Mouse (Mus musculus) CH12.LX (cell line): ENCODE measurements around the gene Akap7. TPM values are rescaled to one million over a fixed set of nuclear protein-coding genes. Genes with fewer than 3 reads are reported as not detected.

Source experiments
- DNase-seq: peaks from one replicate; pipeline ENCODE4 v3.0.0-alpha.2; 2013; ENCODE audit errors: extremely low read depth
- H3K27ac ChIP-seq: 2 replicates; pipeline ENCODE4 v1.5.1; 2012; ENCODE audit warnings: low read depth, mild to moderate bottlenecking, control low read depth, moderate library complexity; ENCODE audit not compliant: insufficient read depth
- H3K27me3 ChIP-seq: replicated peaks from 2 replicates; pipeline ENCODE3; 2012; ENCODE audit warnings: inconsistent platforms
- H3K36me3 ChIP-seq, 2 experiments: replicated peaks in 1 of 2; 2 replicates each; pipeline versions ENCODE3 to v1.6.1; 2012; ENCODE audit warnings: inconsistent platforms in 1 of 2, low read length in 1 of 2, mild to moderate bottlenecking in 1 of 2, mixed read lengths in 1 of 2, moderate library complexity in 1 of 2; ENCODE audit not compliant: control insufficient read depth in 1 of 2, insufficient read depth in 1 of 2
- H3K4me1 ChIP-seq, 2 experiments: 2 replicates each; pipeline ENCODE4 v1.6.1; 2012; ENCODE audit warnings: inconsistent platforms in 1 of 2, moderate library complexity in 1 of 2; ENCODE audit not compliant: insufficient read depth in 2 of 2, control insufficient read depth in 1 of 2
- H3K4me2 ChIP-seq: 2 replicates; pipeline ENCODE4 v1.6.1; 2012; ENCODE audit warnings: low read depth, mild to moderate bottlenecking, control low read depth; ENCODE audit not compliant: poor library complexity, insufficient read depth, severe bottlenecking
- H3K4me3 ChIP-seq, 3 experiments: fragments of 150-350 bp in 1 of 3; sonication (generic) in 1 of 3; replicated peaks in 1 of 3; 2 replicates each; pipeline versions ENCODE3 to v1.5.1; 2011 to 2012; ENCODE audit warnings: low read depth in 2 of 3, low read length in 2 of 3, mild to moderate bottlenecking in 2 of 3, moderate library complexity in 2 of 3, control low read depth in 1 of 3, improper control_type of control experiment in 1 of 3, inconsistent platforms in 1 of 3, mixed read lengths in 1 of 3; ENCODE audit not compliant: poor library complexity in 1 of 3
- H3K79me2 ChIP-seq: replicated peaks from 2 replicates; pipeline ENCODE4 v1.6.1; 2012; ENCODE audit warnings: mild to moderate bottlenecking, moderate library complexity; ENCODE audit not compliant: control insufficient read depth, poor library complexity, insufficient read depth, severe bottlenecking; ENCODE audit errors: extremely low read depth
- H3K9ac ChIP-seq: 2 replicates; pipeline ENCODE4 v1.6.1; 2012; ENCODE audit warnings: low read depth, mild to moderate bottlenecking, control low read depth, moderate library complexity; ENCODE audit not compliant: insufficient read depth
- H3K9me3 ChIP-seq: replicated peaks from 2 replicates; pipeline ENCODE3; 2012; ENCODE audit warnings: low read length, inconsistent platforms, mixed read lengths
- BHLHE40 ChIP-seq: IDR thresholded peaks from 2 replicates; pipeline ENCODE4 v1.6.1; 2011; ENCODE audit warnings: mild to moderate bottlenecking, low read depth, low read length, improper control_type of control experiment
- CHD1 ChIP-seq: IDR thresholded peaks from 2 replicates; pipeline ENCODE4 v1.6.1; 2012; ENCODE audit warnings: low read depth, low read length, improper control_type of control experiment, inconsistent platforms
- CTCF ChIP-seq, 2 experiments: IDR thresholded peaks in 1 of 2; conservative IDR thresholded peaks in 1 of 2; 2 replicates each; pipeline ENCODE4 v1.5.1; 2011 to 2012; ENCODE audit warnings: low read depth in 2 of 2, low read length in 2 of 2, improper control_type of control experiment in 1 of 2, inconsistent platforms in 1 of 2, mild to moderate bottlenecking in 1 of 2, moderate library complexity in 1 of 2
- E2F4 ChIP-seq: IDR thresholded peaks from 2 replicates; pipeline ENCODE4 v1.6.1; 2011; ENCODE audit warnings: low read depth, low read length, improper control_type of control experiment; ENCODE audit not compliant: insufficient replicate concordance
- ELF1 ChIP-seq: IDR thresholded peaks from 2 replicates; pipeline ENCODE4 v1.6.1; 2014; ENCODE audit warnings: low read depth, mild to moderate bottlenecking, inconsistent platforms, low read length, improper control_type of control experiment
- ETS1 ChIP-seq: conservative IDR thresholded peaks from 2 replicates; pipeline ENCODE4 v1.6.1; 2012; ENCODE audit warnings: low read depth, mild to moderate bottlenecking, inconsistent platforms, low read length, improper control_type of control experiment, moderate library complexity
- IRF4 ChIP-seq: IDR thresholded peaks from 2 replicates; pipeline ENCODE4 v1.6.1; 2014; ENCODE audit warnings: low read depth, mild to moderate bottlenecking, inconsistent platforms, low read length, improper control_type of control experiment
- JUN ChIP-seq: IDR thresholded peaks from 2 replicates; pipeline ENCODE4 v1.6.1; 2011; ENCODE audit warnings: low read depth, mild to moderate bottlenecking, low read length, improper control_type of control experiment, moderate library complexity; ENCODE audit not compliant: insufficient read depth
- KAT2A ChIP-seq: IDR thresholded peaks from 2 replicates; pipeline ENCODE4 v1.6.1; 2012; ENCODE audit warnings: low read length, improper control_type of control experiment, inconsistent platforms; ENCODE audit not compliant: insufficient replicate concordance
- MAX ChIP-seq: IDR thresholded peaks from 2 replicates; pipeline ENCODE4 v1.6.1; 2011; ENCODE audit warnings: low read length, improper control_type of control experiment
- MEF2A ChIP-seq: IDR thresholded peaks from 2 replicates; pipeline ENCODE4 v1.6.1; 2014; ENCODE audit warnings: low read depth, mild to moderate bottlenecking, inconsistent platforms, low read length, improper control_type of control experiment, borderline replicate concordance
- MXI1 ChIP-seq: IDR thresholded peaks from 2 replicates; pipeline ENCODE4 v1.6.1; 2011; ENCODE audit warnings: mild to moderate bottlenecking, low read depth, low read length, improper control_type of control experiment
- NELFE ChIP-seq: IDR thresholded peaks from 2 replicates; pipeline ENCODE4 v1.6.1; 2011; ENCODE audit warnings: low read depth, low read length, improper control_type of control experiment
- PAX5 ChIP-seq: IDR thresholded peaks from 2 replicates; pipeline ENCODE4 v1.6.1; 2012; ENCODE audit warnings: low read length, inconsistent platforms, mixed read lengths
- RAD21 ChIP-seq: IDR thresholded peaks from 2 replicates; pipeline ENCODE4 v1.6.1; 2011; ENCODE audit warnings: low read depth, mild to moderate bottlenecking, low read length, improper control_type of control experiment, moderate library complexity
- SMC3 ChIP-seq: IDR thresholded peaks from 2 replicates; pipeline ENCODE4 v1.6.1; 2011; ENCODE audit warnings: low read depth, low read length, improper control_type of control experiment
- TCF12 ChIP-seq: IDR thresholded peaks from 2 replicates; pipeline ENCODE4 v1.6.1; 2014; ENCODE audit warnings: low read depth, mild to moderate bottlenecking, inconsistent platforms, low read length, improper control_type of control experiment
- USF2 ChIP-seq: conservative IDR thresholded peaks from 2 replicates; pipeline ENCODE4 v1.6.1; 2011; ENCODE audit warnings: low read depth, low read length, improper control_type of control experiment
- ZC3H11A ChIP-seq: IDR thresholded peaks from 2 replicates; pipeline ENCODE4 v1.6.1; 2012; ENCODE audit warnings: low read depth, mild to moderate bottlenecking, inconsistent platforms, low read length, improper control_type of control experiment
- ZMIZ1 ChIP-seq: IDR thresholded peaks from 2 replicates; pipeline ENCODE4 v1.6.1; 2012; ENCODE audit warnings: low read depth, mild to moderate bottlenecking, inconsistent platforms, low read length, improper control_type of control experiment
- dilution Hi-C: fragments of 300-500 bp; cut with MboI; formaldehyde crosslinking; loops from 2 replicates; pipeline ENCODE4 v1.14.3; 2020; ENCODE audit warnings: low sequenced_read_pairs; ENCODE audit not compliant: extremely low pct_unique_long_range_greater_than_20kb, extremely low pct_ligation_motif_present
- in situ Hi-C: fragments of 300-500 bp; cut with MboI; formaldehyde crosslinking; loops from 3 replicates; pipeline ENCODE4 v1.14.3; 2019; ENCODE audit warnings: low sequenced_read_pairs, low pct_ligation_motif_present, low pct_unique_long_range_greater_than_20kb, mixed read lengths
- polyA plus RNA-seq: library from polyadenylated mRNA; unstranded; fragments of >175 nt; gene quantifications from 2 replicates; pipeline ENCODE4 v1.2.1, GENCODE M21; 2012; ENCODE audit warnings: low read depth; ENCODE audit not compliant: insufficient read length
- total RNA-seq, 2 experiments: library from RNA; depleted of rRNA; stranded (reverse); fragments of 300-350 nt in 1 of 2; fragments of >200 nt in 1 of 2; gene quantifications; 2 replicates each; pipeline ENCODE4 v1.2.3; 2012 to 2014

Akap7 gene
- total and polyA plus RNA-seq, 3 experiments = 6.2 to 12.1 (median 7.1) TPM

GRCm38 (mm10) chr10:25246173-25246572 lies 61.5 kb downstream of the Akap7 start:
- dilution Hi-C loops = no loop called here
- Histone ChIP-seq H3K36me3 (no peaks in the 10 kb centered on the region), H3K4me3 (no peak overlapping the region), H3K4me2 (no peak overlapping the region), H3K9ac (no peak overlapping the region), H3K27ac (no peak overlapping the region), H3K27me3 (no peaks in the 10 kb centered on the region), H3K79me2 (no peaks in the 10 kb centered on the region), H3K4me1 (no peaks in the 10 kb centered on the region), H3K9me3 (no peaks in the 10 kb centered on the region)
- in situ Hi-C loops = no loop called here
- peak; percentile 73 for TF ChIP-seq RAD21
- TF ChIP-seq SMC3 = peak; percentile 66
- TF ChIP-seq CTCF (conservative IDR thresholded peaks at IDR 0.05 in 1 of 2, IDR thresholded peaks at IDR 0.05 in 1 of 2; ENCODE audit: low read depth in 2 of 2, low read length in 2 of 2) = peak; percentile 12 to 76; a peak in 2 of 4 replicates
- TF ChIP-seq E2F4 = no peak
- no peak for TF ChIP-seq MAX
- DNase-seq = peak; percentile 44

DNA sequence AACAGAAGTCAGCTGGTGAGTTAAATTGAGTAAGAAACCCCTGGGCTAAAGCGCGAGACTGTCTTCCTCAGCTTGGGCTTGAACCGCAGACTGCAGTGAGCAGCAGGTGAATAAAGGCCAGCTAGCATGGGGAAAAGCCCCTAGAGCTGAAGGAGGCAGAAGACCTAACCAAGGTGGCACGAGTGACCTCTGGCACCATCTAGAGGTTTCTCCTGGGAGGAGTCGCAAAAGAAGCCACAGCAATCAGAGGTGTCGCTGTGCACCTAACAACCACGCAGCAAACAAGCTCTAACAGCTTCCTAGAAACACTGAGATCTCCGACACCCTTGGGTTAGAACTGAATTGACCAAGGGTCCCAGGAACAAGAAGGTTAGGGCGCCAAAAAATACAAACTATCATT lies 68.5 kb downstream of the Akap7 start:
- in situ Hi-C loops = no loop called here

GRCm38 (mm10) chr10:25234080-25234479 lies 73.6 kb downstream of the Akap7 start:
- H3K27me3 ChIP-seq = no peaks in the 10 kb centered on the region
- H3K27ac ChIP-seq = no peak overlapping the region
- H3K9ac ChIP-seq = no peak overlapping the region
- no peaks in the 10 kb centered on the region for H3K79me2 ChIP-seq
- DNase-seq = no peak
- no peaks in the 10 kb centered on the region for H3K36me3 ChIP-seq
- no peak for TF ChIP-seq USF2
- no peak for TF ChIP-seq ZMIZ1
- no peak for TF ChIP-seq ELF1
- TF ChIP-seq MAX = no peak
- no peak for TF ChIP-seq PAX5
- TF ChIP-seq JUN = no peak
- no peak for TF ChIP-seq KAT2A
- TF ChIP-seq BHLHE40 = no peak
- no peak for TF ChIP-seq SMC3
- TF ChIP-seq MEF2A = no peak
- TF ChIP-seq ETS1 = no peak
- H3K4me1 ChIP-seq = no peaks in the 10 kb centered on the region
- H3K9me3 ChIP-seq = no peaks in the 10 kb centered on the region
- H3K4me2 ChIP-seq = no peak overlapping the region
- dilution Hi-C loops (no loop called here), in situ Hi-C loops (no loop called here)
- H3K4me3 ChIP-seq = no peak overlapping the region

More for the DNA sequence above, 68.5 kb downstream of the Akap7 start:
- no peaks in the 10 kb centered on the region for H3K36me3 ChIP-seq
- H3K27me3 ChIP-seq = no peaks in the 10 kb centered on the region
- peak; percentile 71 for DNase-seq
- dilution Hi-C loops = no loop called here
- no peak overlapping the region for H3K4me2 ChIP-seq
- H3K4me3 ChIP-seq = no peak overlapping the region
- H3K4me1 ChIP-seq = no peaks in the 10 kb centered on the region
- no peaks in the 10 kb centered on the region for H3K79me2 ChIP-seq
- no peak overlapping the region for H3K27ac ChIP-seq
- H3K9me3 ChIP-seq = no peaks in the 10 kb centered on the region
- H3K9ac ChIP-seq = no peak overlapping the region
- peak; percentile 26 to 99; a peak in 2 of 4 replicates for TF ChIP-seq CTCF (conservative IDR thresholded peaks at IDR 0.05 in 1 of 2, IDR thresholded peaks at IDR 0.05 in 1 of 2; ENCODE audit: low read depth in 2 of 2, low read length in 2 of 2)
- TF ChIP-seq ETS1 = no peak
- TF ChIP-seq SMC3 = peak; percentile 85
- TF ChIP-seq BHLHE40 = peak; percentile 79
- no peak for TF ChIP-seq CHD1
- peak; percentile 54 for TF ChIP-seq ZC3H11A
- TF ChIP-seq IRF4 = peak; percentile 67; the same call in 1 of the 2 replicates
- peak; percentile 23; the same call in 1 of the 2 replicates for TF ChIP-seq MXI1
- TF ChIP-seq TCF12 = peak; percentile 16; the same call in 1 of the 2 replicates
- peak; percentile 19; the same call in 1 of the 2 replicates for TF ChIP-seq NELFE
- TF ChIP-seq MEF2A = 0 out of 2 replicates have a peak, but pooled peaks have one; percentile 35
- no peak for TF ChIP-seq ZMIZ1
- peak; percentile 89 for TF ChIP-seq RAD21
